Comparison of ENCODE assay signal across 12 mouse cellular contexts in genomic region chr6:108663241-108664194, GRCm38 (mm10). TPM values are rescaled to one million over a fixed set of nuclear protein-coding genes. Genes with fewer than 3 reads are reported as not detected.
DNase-seq lines count a peak whose midpoint lies in the region; ATAC-seq and TF ChIP-seq lines count a peak whose summit lies in the region.
"Had no signal": no experiment of that assay in that cellular context is flagged by ENCODE, and none has a peak within 500 bp of the region (broad histone marks: within the 10 kb centered on the region; RNA-seq: fewer than 3 reads in every experiment).

No protein-coding gene starts in this region.

- ATAC-seq in megakaryocyte, adult 5-6 weeks (ENCODE audit: poor library complexity, severe bottlenecking): no peak
- no peak for ATAC-seq in hindbrain, postnatal 0 days
- ATAC-seq: Patski had no signal

- H3K4me2 ChIP-seq in hindbrain, postnatal 0 days (ENCODE audit: low read depth, low read length): peak overlapping the region; percentile 90

- TF ChIP-seq POLR2A in small intestine, adult 2 months (IDR thresholded peaks at IDR 0.05; ENCODE audit: low read depth, low read length): no peak

- H3K27me3 ChIP-seq in megakaryocyte, embryonic 14.5 days (replicated peaks): no peaks in the 10 kb centered on the region
- H3K27me3 ChIP-seq in hindbrain, postnatal 0 days (ENCODE audit: insufficient read depth, low read length): no peaks in the 10 kb centered on the region
- H3K27me3 ChIP-seq in small intestine, adult 2 months (ENCODE audit: control insufficient read depth, insufficient read depth, low read length): no peaks in the 10 kb centered on the region
- H3K27me3 ChIP-seq: Patski had no signal

- H3K9ac ChIP-seq in hindbrain, postnatal 0 days (replicated peaks; ENCODE audit: low read length): no peak overlapping the region

- no peak for TF ChIP-seq CTCF in gastrocnemius, adult 2 months (IDR thresholded peaks at IDR 0.05)
- no peak for TF ChIP-seq CTCF in hindbrain, postnatal 0 days (IDR thresholded peaks at IDR 0.05; ENCODE audit: low read depth)
- TF ChIP-seq CTCF in small intestine, adult 2 months (IDR thresholded peaks at IDR 0.05; ENCODE audit: extremely low read depth, insufficient read length, insufficient replicate concordance, low read depth, low read length): no peak

- H3K4me1 ChIP-seq in megakaryocyte, embryonic 14.5 days: peaks cover 82% of the 10 kb centered on the region
- H3K4me1 ChIP-seq in hindbrain, postnatal 0 days (ENCODE audit: insufficient read depth, low read length): peaks cover 6% of the 10 kb centered on the region; the same call in 1 of the 2 replicates
- peaks cover 18% of the 10 kb centered on the region for H3K4me1 ChIP-seq in small intestine, adult 2 months (ENCODE audit: control insufficient read depth, insufficient read depth, insufficient read length, low read length)

- 80% methylated on average over 8 of the region's 8 CpGs for WGBS in hindbrain, postnatal 0 days
- 28% methylated on average over 8 of the region's 8 CpGs for WGBS in small intestine, adult 2 months

- peaks cover 44% of the 10 kb centered on the region for H3K36me3 ChIP-seq in megakaryocyte, embryonic 14.5 days (replicated peaks; ENCODE audit: low read length)
- no peaks in the 10 kb centered on the region; the same call in 1 of the 2 replicates for H3K36me3 ChIP-seq in hindbrain, postnatal 0 days (ENCODE audit: insufficient read depth, low read length)
- H3K36me3 ChIP-seq in small intestine, adult 2 months (ENCODE audit: control insufficient read depth, insufficient read depth, low read length): peaks cover 37% of the 10 kb centered on the region

- no peaks in the 10 kb centered on the region for H3K9me3 ChIP-seq in megakaryocyte, embryonic 14.5 days
- no peaks in the 10 kb centered on the region for H3K9me3 ChIP-seq in hindbrain, postnatal 0 days (ENCODE audit: low read length)

- intact Hi-C loops in gastrocnemius, adult 2 months (cut with DNase I): no loop called here

- H3K27ac ChIP-seq in gastrocnemius, adult 2 months: peak overlapping the region; percentile 100
- H3K27ac ChIP-seq in hindbrain, postnatal 0 days: no peak overlapping the region
- peak overlapping the region; percentile 51 for H3K27ac ChIP-seq in small intestine, adult 2 months (ENCODE audit: insufficient read depth, low read depth, low read length)

- H3K4me3 ChIP-seq in gastrocnemius, adult 2 months: peak overlapping the region; percentile 88
- H3K4me3 ChIP-seq in megakaryocyte, embryonic 14.5 days (replicated peaks): peak overlapping the region; percentile 93
- peak overlapping the region; percentile 50 for H3K4me3 ChIP-seq in hindbrain, postnatal 0 days (ENCODE audit: low read length)
- peak overlapping the region; percentile 52 for H3K4me3 ChIP-seq in small intestine, adult 2 months (ENCODE audit: low read depth, low read length)

- DNase-seq in gastrocnemius, adult 2 months: peak; percentile 29
- DNase-seq in gastrocnemius, postnatal 25 days: no peak
- no peak for DNase-seq in hindbrain, postnatal 0 days (ENCODE audit: low spot score)
- DNase-seq in left cerebral cortex, adult 9 months (ENCODE audit: low spot score in 2 of 2): no peak
- DNase-seq in frontal cortex, postnatal 10 days (ENCODE audit: low spot score in 2 of 2): no peak
- DNase-seq: cerebellum, adult 11 months; lung, postnatal 10 days; right cerebral cortex, adult 18-20 months had no signal

RNA-seq across cellular contexts. Expression of gene Bhlhe40, which starts 3.1 kb away (rescaled TPM):
- 100 to 1,000 TPM in 1 of 2 experiments, 10 to 100 TPM in 1; 70.0 to 124 TPM for total RNA-seq in gastrocnemius, adult 2 months (2021)
- total RNA-seq in gastrocnemius, postnatal 25 days (2021): 10 to 100 TPM; 61.9 to 69.2 TPM
- 12.0 and 24.0 TPM in 2 replicates for polyA plus RNA-seq in megakaryocyte, embryonic 14.5 days (2012; ENCODE audit: insufficient read depth, low replicate concordance)
- 5.7 and 11.9 TPM in 2 replicates for total RNA-seq in megakaryocyte, adult 5-6 weeks (2015)
- total RNA-seq in megakaryocyte, adult 5-6 weeks (2017): 11.6 and 14.3 TPM in 2 replicates
- total RNA-seq in hindbrain, postnatal 0 days (2014; rRNA removed): 3.8 and 7.7 TPM in 2 replicates
- polyA plus RNA-seq in hindbrain, postnatal 0 days (2015; fragmentation: Nextera tagmentation; extraction: Ambion mirVana): 6.0 and 6.4 TPM in 2 replicates
- 10.7 and 22.2 TPM in 2 replicates for polyA plus RNA-seq in small intestine, adult 2 months (2012; rRNA removed)
